Mouse (Mus musculus) neural tube, embryonic 15.5 days (tissue): ENCODE measurements around the gene Tnfsf8. TPM values are rescaled to one million over a fixed set of nuclear protein-coding genes. Genes with fewer than 3 reads are reported as not detected.

Source experiments
- ATAC-seq: fragments of 200-750 bp; cut with Nextera tagmentation; 2 replicates; pipeline ENCODE4 v1.8.0; 2017; ENCODE audit warnings: mild to moderate bottlenecking, moderate TSS enrichment, moderate library complexity; ENCODE audit not compliant: low FRiP score
- H3K27ac ChIP-seq: fragments of 300-500 bp; sonication (generic); replicated peaks from 2 replicates; pipeline ENCODE4 v1.5.1; 2015; ENCODE audit warnings: mild to moderate bottlenecking, inconsistent platforms
- H3K27me3 ChIP-seq: fragments of 300-500 bp; sonication (generic); replicated peaks from 2 replicates; pipeline ENCODE4 v1.6.1; 2015; ENCODE audit warnings: inconsistent platforms
- H3K36me3 ChIP-seq: fragments of 300-500 bp; sonication (generic); 2 replicates; pipeline ENCODE4 v1.6.1; 2015; ENCODE audit warnings: inconsistent platforms
- H3K4me1 ChIP-seq: fragments of 300-500 bp; sonication (generic); 2 replicates; pipeline ENCODE4 v1.6.1; 2015; ENCODE audit warnings: inconsistent platforms
- H3K4me2 ChIP-seq: fragments of 300-500 bp; sonication (generic); 2 replicates; pipeline ENCODE4 v1.6.1; 2015; ENCODE audit warnings: inconsistent platforms, mild to moderate bottlenecking, moderate library complexity
- H3K4me3 ChIP-seq: fragments of 300-500 bp; sonication (generic); replicated peaks from 2 replicates; pipeline ENCODE4 v1.5.1; 2015; ENCODE audit warnings: mild to moderate bottlenecking, inconsistent platforms
- H3K9ac ChIP-seq: fragments of 300-500 bp; sonication (generic); replicated peaks from 2 replicates; pipeline ENCODE4 v1.6.1; 2015; ENCODE audit warnings: mild to moderate bottlenecking, inconsistent platforms
- H3K9me3 ChIP-seq: fragments of 300-500 bp; sonication (generic); replicated peaks from 2 replicates; pipeline ENCODE4 v1.6.1; 2016; ENCODE audit warnings: inconsistent platforms
- WGBS: fragments of 180-500 bp; shearing (Covaris S2); methylation state at CpG from one replicate; pipeline ENCODE4 v1.1.7; 2015; ENCODE audit warnings: mixed read lengths; 5-methylcytosine and 5-hydroxymethylcytosine counted together
- polyA plus RNA-seq: library from polyadenylated mRNA; unstranded; fragments of >200 nt; fragmentation: Nextera tagmentation; extraction: Ambion mirVana; gene quantifications from 2 replicates; pipeline ENCODE4 v1.2.1, GENCODE M21; 2015

Gene Tnfsf8
- 0.24 TPM in 1 of 2 replicates, not detected in the other for polyA plus RNA-seq

DNA sequence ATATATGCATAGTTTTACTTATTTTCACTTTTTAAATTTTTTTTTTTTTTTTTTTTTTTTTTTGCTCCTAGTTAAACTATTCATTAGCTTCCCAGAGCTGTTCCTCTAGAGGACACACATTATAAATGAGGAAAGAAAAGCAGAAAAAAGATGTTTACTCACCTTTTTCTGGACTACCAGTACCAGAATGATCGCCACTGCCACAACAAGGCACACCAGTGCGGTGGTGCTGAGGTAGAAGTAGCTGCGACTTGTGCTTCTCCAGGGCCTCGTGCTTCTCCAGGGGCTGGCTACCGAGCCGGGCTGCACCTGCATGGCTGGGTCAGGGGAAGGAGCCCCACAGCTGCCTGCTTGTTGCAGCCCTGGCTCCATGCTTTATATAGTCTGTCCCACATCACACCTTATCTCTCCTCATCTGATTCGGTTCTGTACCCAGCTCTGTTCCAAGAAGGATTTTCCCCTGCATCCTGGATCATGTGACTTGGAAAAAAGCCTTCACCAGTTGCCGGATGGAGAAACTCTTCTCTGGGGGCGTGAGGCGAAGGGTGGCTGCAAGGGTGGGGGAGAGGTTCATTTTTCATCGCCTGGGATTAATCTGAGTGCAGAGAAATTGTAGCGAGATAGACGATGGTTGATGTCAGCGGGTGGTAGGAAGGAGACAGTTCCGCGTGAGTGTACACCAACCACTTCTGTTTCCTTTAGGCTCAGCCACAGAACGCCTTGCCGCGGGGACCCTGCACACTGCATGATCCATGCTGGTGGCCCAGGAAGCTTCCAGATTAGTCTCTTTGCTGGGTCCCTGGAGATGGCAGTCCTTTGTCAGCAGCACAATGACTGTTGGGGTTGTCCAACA, at the start of gene Tnfsf8:
Gene Tnfsf8, minus strand, starts transcription at position 660 of the 853 bp plus-strand sequence.
- Histone ChIP-seq H3K4me1 (0 out of 2 replicates have a peak, but pooled peaks cover 6% of the 10 kb centered on the region), H3K27ac (no peak within 1 kb of the TSS), H3K27me3 (no peaks in the 10 kb centered on the region), H3K9ac (no peak within 1 kb of the TSS), H3K9me3 (no peaks in the 10 kb centered on the region), H3K4me3 (no peak within 1 kb of the TSS), H3K4me2 (no peak within 1 kb of the TSS), H3K36me3 (no peaks in the 10 kb centered on the region)
- 85% methylated on average over 19 of the region's 19 CpGs for WGBS
- no peak for ATAC-seq

DNA sequence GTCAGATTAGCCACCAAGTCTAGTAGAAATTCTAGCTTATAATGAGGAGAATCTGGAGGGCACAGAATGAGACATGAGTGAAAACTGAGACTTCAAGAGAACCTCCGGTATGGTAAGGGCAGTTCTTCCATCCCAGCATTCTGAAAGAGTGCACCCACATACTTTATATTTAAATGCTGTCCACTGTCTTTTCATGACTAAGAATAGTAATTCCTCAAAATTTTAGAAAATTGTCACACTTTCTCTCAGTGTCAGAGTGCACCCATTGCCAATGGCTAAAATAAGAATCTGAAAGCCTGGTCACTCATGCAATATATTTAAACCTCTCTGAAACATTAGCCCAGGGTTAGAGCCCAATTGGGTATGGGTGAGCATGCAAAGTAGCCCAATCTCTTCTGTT, 47.4 kb upstream of the Tnfsf8 start:
- Histone ChIP-seq H3K36me3 (no peaks in the 10 kb centered on the region), H3K4me3 (no peak overlapping the region), H3K27ac (no peak overlapping the region), H3K27me3 (no peaks in the 10 kb centered on the region), H3K9ac (no peak overlapping the region), H3K4me1 (no peaks in the 10 kb centered on the region), H3K4me2 (no peak overlapping the region), H3K9me3 (no peaks in the 10 kb centered on the region)
- ATAC-seq, result no peak
- WGBS, result 95% methylated on average over 1 of the region's 1 CpGs

DNA sequence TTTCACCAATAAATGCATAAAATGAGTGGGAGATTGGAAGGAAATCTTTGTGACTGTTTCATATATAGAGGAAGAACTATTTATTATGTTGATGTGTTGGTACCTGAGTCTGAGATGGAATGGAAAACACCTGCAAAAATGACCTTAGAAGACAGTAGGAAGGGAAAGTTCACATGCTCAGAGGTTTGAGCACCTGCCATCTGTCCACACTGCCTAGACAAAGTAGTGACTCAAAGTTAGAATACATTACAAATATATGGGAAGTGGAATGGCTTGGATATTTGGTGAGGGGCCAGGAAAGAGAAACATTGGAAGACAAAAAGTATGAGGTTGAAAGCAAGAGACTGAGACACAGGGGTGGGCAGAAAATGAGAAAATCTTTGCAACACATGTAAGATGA, 46.3 kb upstream of the Tnfsf8 start:
- no peaks in the 10 kb centered on the region for H3K36me3 ChIP-seq
- H3K4me1 ChIP-seq, result no peaks in the 10 kb centered on the region
- no peak overlapping the region for H3K9ac ChIP-seq
- no peak overlapping the region for H3K27ac ChIP-seq
- ATAC-seq, result no peak
- no peaks in the 10 kb centered on the region for H3K27me3 ChIP-seq
- no peak overlapping the region for H3K4me3 ChIP-seq
- no peak overlapping the region for H3K4me2 ChIP-seq
- no peaks in the 10 kb centered on the region for H3K9me3 ChIP-seq

DNA sequence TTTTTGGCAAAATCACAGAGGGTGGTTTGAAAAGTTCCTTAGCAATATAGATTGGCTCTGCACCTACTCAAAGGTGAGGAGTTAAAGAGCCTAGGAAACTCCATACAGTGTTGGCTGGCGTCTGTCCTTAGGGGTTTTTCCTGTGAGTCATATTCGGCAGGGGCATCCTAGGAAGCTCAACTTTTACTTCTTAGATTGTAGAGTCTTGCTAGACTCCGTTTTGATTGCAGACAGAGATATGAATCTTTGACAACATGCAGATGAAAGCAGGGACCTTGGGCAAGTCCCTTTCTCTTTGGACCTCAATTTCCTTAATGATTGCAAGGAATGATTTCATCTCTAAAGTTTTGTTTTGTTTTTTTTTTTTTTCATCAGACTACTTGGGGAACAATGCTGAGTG, 44.9 kb upstream of the Tnfsf8 start:
- Histone ChIP-seq H3K36me3 (no peaks in the 10 kb centered on the region), H3K4me2 (no peak overlapping the region), H3K9ac (no peak overlapping the region), H3K4me1 (no peaks in the 10 kb centered on the region), H3K27ac (no peak overlapping the region), H3K4me3 (no peak overlapping the region), H3K27me3 (no peaks in the 10 kb centered on the region), H3K9me3 (no peaks in the 10 kb centered on the region)
- ATAC-seq, result no peak
- 78% methylated on average over 3 of the region's 3 CpGs for WGBS

DNA sequence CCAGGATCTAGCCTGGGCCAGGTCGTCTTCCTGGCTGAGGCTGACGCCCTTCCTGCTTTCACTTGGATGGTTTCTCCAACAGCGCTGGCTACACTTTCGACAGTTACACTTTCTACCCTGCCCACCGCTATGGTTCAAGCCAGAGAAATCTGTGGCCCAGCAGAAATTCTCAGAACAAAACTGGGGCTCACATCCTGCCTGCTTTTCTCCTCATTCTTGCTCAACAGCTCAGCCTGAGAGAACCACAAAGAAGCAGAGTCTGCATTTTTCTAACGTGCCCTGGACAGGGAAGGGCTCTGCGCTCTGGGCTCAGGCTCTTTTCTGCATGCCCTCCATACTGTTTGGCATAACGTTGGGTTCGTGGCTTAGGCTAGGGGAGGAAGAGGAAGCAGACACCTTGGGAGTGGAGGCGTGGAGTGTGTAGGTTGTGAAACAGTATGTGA, 38.0 kb upstream of the Tnfsf8 start:
- ATAC-seq, result no peak
- Histone ChIP-seq H3K9me3 (no peaks in the 10 kb centered on the region), H3K4me2 (no peak overlapping the region), H3K27ac (no peak overlapping the region), H3K4me3 (no peak overlapping the region), H3K9ac (no peak overlapping the region), H3K36me3 (no peaks in the 10 kb centered on the region), H3K27me3 (no peaks in the 10 kb centered on the region), H3K4me1 (no peaks in the 10 kb centered on the region)
- WGBS, result 87% methylated on average over 10 of the region's 10 CpGs

DNA sequence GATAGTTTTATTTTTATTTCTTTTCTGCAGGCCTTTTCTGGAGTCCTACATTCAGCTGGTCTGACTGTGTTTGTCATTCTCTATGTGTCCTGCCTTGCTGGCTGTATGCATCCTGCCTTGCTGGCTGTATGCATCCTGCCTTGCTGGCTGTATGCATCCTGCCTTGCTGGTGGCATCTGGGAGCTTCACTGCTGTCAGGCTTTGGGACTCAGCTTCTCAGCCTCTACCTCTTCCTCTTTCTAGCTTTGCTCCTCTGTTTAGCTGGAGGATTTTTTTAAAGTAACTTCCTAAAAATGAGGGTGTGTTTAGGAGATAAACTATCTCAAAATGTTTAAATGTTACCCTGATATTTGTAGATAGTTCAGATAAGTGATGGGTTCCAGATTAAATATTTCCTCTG, 36.0 kb upstream of the Tnfsf8 start:
- H3K4me3 ChIP-seq, result no peak overlapping the region
- H3K4me1 ChIP-seq, result no peaks in the 10 kb centered on the region
- H3K4me2 ChIP-seq, result no peak overlapping the region
- H3K27ac ChIP-seq, result no peak overlapping the region
- ATAC-seq, result no peak
- no peaks in the 10 kb centered on the region for H3K36me3 ChIP-seq
- H3K9ac ChIP-seq, result no peak overlapping the region
- H3K27me3 ChIP-seq, result no peaks in the 10 kb centered on the region
- H3K9me3 ChIP-seq, result no peaks in the 10 kb centered on the region

DNA sequence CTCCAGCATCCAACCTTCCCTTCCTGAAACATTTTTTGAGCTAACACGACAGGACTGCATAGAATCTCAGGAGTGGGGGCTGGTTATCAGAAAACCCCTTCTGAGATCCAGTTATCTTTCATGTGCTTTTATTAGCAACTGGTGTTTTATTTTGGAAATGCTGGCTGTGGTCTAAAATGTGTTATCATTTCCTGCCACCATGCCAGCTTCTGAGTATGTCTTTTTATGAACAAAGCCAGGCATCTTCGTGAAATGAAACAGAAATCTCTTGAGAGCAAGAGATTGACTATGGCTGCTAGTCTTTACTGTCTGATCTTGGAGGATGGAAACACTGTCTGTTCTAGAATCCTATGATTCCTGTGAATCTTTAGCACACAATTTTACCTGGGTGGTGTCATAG, 25.0 kb upstream of the Tnfsf8 start:
- ATAC-seq, result no peak
- H3K4me2 ChIP-seq, result no peak overlapping the region
- no peak overlapping the region for H3K27ac ChIP-seq
- no peaks in the 10 kb centered on the region for H3K36me3 ChIP-seq
- no peaks in the 10 kb centered on the region for H3K4me1 ChIP-seq
- no peak overlapping the region for H3K4me3 ChIP-seq
- H3K27me3 ChIP-seq, result no peaks in the 10 kb centered on the region
- no peaks in the 10 kb centered on the region for H3K9me3 ChIP-seq
- 77% methylated on average over 2 of the region's 2 CpGs for WGBS
- no peak overlapping the region for H3K9ac ChIP-seq

DNA sequence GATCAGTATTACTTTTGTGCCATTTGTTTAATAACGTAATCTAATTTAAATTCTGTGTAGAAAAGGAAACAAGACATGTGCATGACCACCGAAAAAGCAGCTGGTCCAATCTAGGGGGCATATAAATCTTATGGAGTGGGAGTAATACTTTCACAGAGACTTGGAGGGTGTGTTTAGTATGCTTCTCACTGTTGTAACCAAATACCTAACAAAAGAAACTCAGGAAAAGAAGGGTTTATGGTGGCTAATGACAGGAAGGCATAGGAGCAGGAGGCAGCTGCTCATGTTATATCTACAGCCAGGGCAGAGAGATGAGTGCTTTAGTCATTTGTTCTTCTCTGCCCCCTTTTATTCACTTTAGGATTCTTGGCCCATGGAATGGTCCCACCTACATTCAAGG, 15.6 kb upstream of the Tnfsf8 start:
- Histone ChIP-seq H3K4me2 (no peak overlapping the region), H3K27me3 (no peaks in the 10 kb centered on the region), H3K4me3 (no peak overlapping the region), H3K9me3 (no peaks in the 10 kb centered on the region), H3K4me1 (no peaks in the 10 kb centered on the region), H3K27ac (no peak overlapping the region), H3K9ac (no peak overlapping the region), H3K36me3 (no peaks in the 10 kb centered on the region)
- 49% methylated on average over 2 of the region's 2 CpGs for WGBS
- ATAC-seq, result no peak

DNA sequence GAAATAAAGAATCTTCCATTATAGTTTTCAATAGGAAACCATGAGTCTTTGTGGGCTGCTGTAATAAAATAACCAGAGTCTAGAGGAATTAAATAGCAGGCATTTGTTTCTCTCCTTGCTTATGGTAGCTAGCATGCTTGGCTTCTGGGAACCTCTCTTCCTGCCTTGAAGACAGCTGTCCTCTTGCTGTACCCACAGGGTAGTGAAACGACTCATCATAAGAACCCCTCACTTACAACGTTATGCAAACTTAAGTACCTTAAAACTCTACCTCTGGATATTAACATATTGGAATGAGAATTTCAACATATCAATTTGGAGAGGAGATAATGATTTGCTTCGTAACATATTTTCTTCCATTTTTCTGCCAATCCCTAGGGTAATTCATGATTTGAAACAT, 14.3 kb upstream of the Tnfsf8 start:
- H3K4me2 ChIP-seq, result no peak overlapping the region
- WGBS, result 90% methylated on average over 3 of the region's 3 CpGs
- no peak overlapping the region for H3K27ac ChIP-seq
- ATAC-seq, result no peak
- no peaks in the 10 kb centered on the region for H3K27me3 ChIP-seq
- no peak overlapping the region for H3K4me3 ChIP-seq
- no peaks in the 10 kb centered on the region for H3K4me1 ChIP-seq
- H3K9me3 ChIP-seq, result no peaks in the 10 kb centered on the region
- H3K36me3 ChIP-seq, result no peaks in the 10 kb centered on the region
- H3K9ac ChIP-seq, result no peak overlapping the region

DNA sequence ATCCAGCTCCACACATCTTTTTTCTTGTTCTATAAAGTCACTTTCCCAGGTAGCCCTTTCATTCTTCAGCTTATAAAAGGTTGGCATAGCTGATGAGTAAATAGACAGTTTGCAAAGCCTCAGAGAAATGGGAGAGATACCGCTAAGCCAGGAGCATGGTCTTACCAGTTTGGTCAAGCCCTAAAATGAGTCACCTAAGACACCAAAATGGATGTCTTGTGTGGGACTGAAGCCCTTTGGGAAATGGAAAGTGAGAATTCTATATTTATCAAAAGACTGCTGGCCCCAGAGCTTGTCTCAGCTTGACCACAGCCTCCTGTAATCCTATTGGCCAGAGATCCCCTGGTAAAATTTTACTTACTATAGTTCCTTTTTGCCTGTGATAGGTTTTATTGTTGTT, 9.5 kb upstream of the Tnfsf8 start:
- no peak overlapping the region for H3K4me2 ChIP-seq
- H3K4me1 ChIP-seq, result no peaks in the 10 kb centered on the region
- H3K27ac ChIP-seq, result no peak overlapping the region
- no peak overlapping the region for H3K9ac ChIP-seq
- no peaks in the 10 kb centered on the region for H3K27me3 ChIP-seq
- no peak overlapping the region for H3K4me3 ChIP-seq
- no peaks in the 10 kb centered on the region for H3K36me3 ChIP-seq
- no peaks in the 10 kb centered on the region for H3K9me3 ChIP-seq
- no peak for ATAC-seq
- WGBS, result 91% methylated on average over 1 of the region's 1 CpGs

DNA sequence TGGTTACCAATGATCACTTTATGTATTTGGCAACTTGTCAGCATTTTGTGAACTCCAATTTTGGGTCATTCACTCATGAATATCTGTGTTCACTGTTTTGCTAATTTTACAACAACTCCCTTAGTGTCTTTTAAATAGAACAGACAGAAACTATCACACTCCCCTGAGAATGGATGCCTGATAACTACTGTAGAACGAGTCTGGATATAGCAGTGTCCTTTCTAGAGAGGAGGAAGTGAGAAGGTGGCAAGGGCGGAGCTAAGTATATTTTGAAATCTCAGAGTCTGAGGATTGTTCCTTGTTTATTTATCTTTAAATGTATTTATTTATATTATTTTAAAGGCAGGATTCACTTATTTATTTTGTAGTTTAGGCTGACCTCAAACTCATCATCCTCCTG, 7.6 kb upstream of the Tnfsf8 start:
- no peaks in the 10 kb centered on the region for H3K36me3 ChIP-seq
- no peak overlapping the region for H3K27ac ChIP-seq
- no peak overlapping the region for H3K4me3 ChIP-seq
- no peaks in the 10 kb centered on the region for H3K9me3 ChIP-seq
- 77% methylated on average over 2 of the region's 2 CpGs for WGBS
- no peak overlapping the region for H3K4me2 ChIP-seq
- H3K9ac ChIP-seq, result no peak overlapping the region
- no peaks in the 10 kb centered on the region for H3K4me1 ChIP-seq
- no peaks in the 10 kb centered on the region for H3K27me3 ChIP-seq
- no peak for ATAC-seq

DNA sequence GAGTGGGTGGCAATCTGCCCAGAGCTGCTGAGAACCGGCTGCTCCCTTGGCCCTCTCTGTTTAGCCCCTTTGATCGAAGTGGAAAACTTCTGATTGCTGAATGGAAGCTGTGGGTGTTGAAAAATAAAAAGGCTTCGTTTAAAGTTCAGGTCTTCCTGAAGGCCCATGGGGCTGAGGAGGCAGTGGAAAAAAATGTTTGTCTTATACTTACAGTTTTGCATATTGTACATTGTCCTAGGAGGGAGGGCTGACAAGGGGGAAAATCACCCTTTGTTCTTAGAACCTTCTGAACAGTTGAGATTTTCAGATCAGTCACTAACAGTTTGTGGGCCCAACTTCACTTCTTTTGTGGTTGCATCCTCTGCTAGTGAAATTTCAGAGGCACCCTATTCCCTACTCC, 1.8 kb upstream of the Tnfsf8 start:
- H3K9me3 ChIP-seq, result no peaks in the 10 kb centered on the region
- H3K9ac ChIP-seq, result no peak overlapping the region
- no peak overlapping the region for H3K4me3 ChIP-seq
- H3K36me3 ChIP-seq, result no peaks in the 10 kb centered on the region
- H3K27ac ChIP-seq, result no peak overlapping the region
- WGBS, result 68% methylated on average over 3 of the region's 3 CpGs
- 0 out of 2 replicates have a peak, but pooled peaks cover 6% of the 10 kb centered on the region for H3K4me1 ChIP-seq
- no peak for ATAC-seq
- H3K4me2 ChIP-seq, result no peak overlapping the region
- H3K27me3 ChIP-seq, result no peaks in the 10 kb centered on the region
